8 mouse cellular contexts compared by ENCODE assay signal in genomic region chr9:21545916-21546788, GRCm38 (mm10). TPM values are rescaled to one million over a fixed set of nuclear protein-coding genes. Genes with fewer than 3 reads are reported as not detected.
DNase-seq lines count a peak whose midpoint lies in the region; ATAC-seq lines count a peak whose summit lies in the region.

No protein-coding gene starts in this region.

- peak overlapping the region; percentile 62 for H3K9ac ChIP-seq in hindbrain, embryonic 11.5 days (ENCODE audit: low read depth, low read length)

- peak overlapping the region; percentile 81 for H3K4me2 ChIP-seq in hindbrain, embryonic 11.5 days (replicated peaks; ENCODE audit: low read depth, low read length)

- H3K27ac ChIP-seq in hindbrain, embryonic 11.5 days (ENCODE audit: low read depth, low read length) = peak overlapping the region; percentile 99

- peak overlapping the region; percentile 71 for H3K4me3 ChIP-seq in hindbrain, embryonic 11.5 days (ENCODE audit: low read depth, low read length)

- no peaks in the 10 kb centered on the region for H3K9me3 ChIP-seq in hindbrain, embryonic 11.5 days (ENCODE audit: control insufficient read depth, low read length)

- under 1% methylated on average over 56 of the region's 67 CpGs for WGBS in hindbrain, embryonic 11.5 days

- peaks cover 7% of the 10 kb centered on the region; the same call in 1 of the 2 replicates for H3K4me1 ChIP-seq in hindbrain, embryonic 11.5 days (replicated peaks; ENCODE audit: control insufficient read depth, insufficient read depth, low read length)

- DNase-seq in Muller cell, postnatal 12 days (ENCODE audit: inconsistent ontology term) = peak; percentile 100
- DNase-seq in cerebellum, adult 9-11 months = peak; percentile 99
- DNase-seq in frontal cortex, adult 2 months (ENCODE audit: extremely low spot score in 1 of 2, low spot score in 1 of 2) = peak; percentile 99
- DNase-seq in hindbrain, embryonic 11.5 days (ENCODE audit: low spot score) = peak; percentile 99
- DNase-seq in layer of hippocampus, postnatal 10 days (ENCODE audit: low spot score in 2 of 2) = peak; percentile 99 to 100
- DNase-seq in lung, postnatal 10 days = peak; percentile 100
- DNase-seq in ovary, postnatal 36 days (ENCODE audit: low spot score) = peak; percentile 100
- peak; percentile 100 for DNase-seq in thymus, postnatal 25 days

- H3K36me3 ChIP-seq in hindbrain, embryonic 11.5 days (ENCODE audit: control insufficient read depth, insufficient read depth, low read length) = 0 out of 2 replicates have a peak, but pooled peaks cover 2% of the 10 kb centered on the region

- ATAC-seq in hindbrain, embryonic 11.5 days (ENCODE audit: low FRiP score) = peak; percentile 95

- H3K27me3 ChIP-seq in hindbrain, embryonic 11.5 days (ENCODE audit: control insufficient read depth, insufficient read depth, low read length) = no peaks in the 10 kb centered on the region

RNA-seq across cellular contexts. Expression of gene Carm1, which starts 0.5 kb away (rescaled TPM):
- 63.6 and 74.3 TPM in 2 replicates for polyA plus RNA-seq in frontal cortex, adult 2 months (2012; rRNA removed)
- polyA plus RNA-seq in hindbrain, embryonic 11.5 days (2014; fragmentation: Nextera tagmentation; extraction: Ambion mirVana) = 50.1 and 59.7 TPM in 2 replicates
- total RNA-seq in layer of hippocampus, postnatal 10 days (2021) = 10 to 100 TPM; 75.7 to 84.3 TPM

RNA-seq across cellular contexts. Expression of gene AB124611, which starts 20.2 kb away (rescaled TPM):
- polyA plus RNA-seq in frontal cortex, adult 2 months (2012; rRNA removed) = 0.53 and 0.56 TPM in 2 replicates
- 2.6 and 5.3 TPM in 2 replicates for polyA plus RNA-seq in hindbrain, embryonic 11.5 days (2014; fragmentation: Nextera tagmentation; extraction: Ambion mirVana)
- under 1 TPM; 0.30 to 0.67 TPM for total RNA-seq in layer of hippocampus, postnatal 10 days (2021)

RNA-seq across cellular contexts. Expression of gene Tmed1, which starts 36.1 kb away (rescaled TPM):
- 20.9 and 27.1 TPM in 2 replicates for polyA plus RNA-seq in frontal cortex, adult 2 months (2012; rRNA removed)
- 59.1 and 66.0 TPM in 2 replicates for polyA plus RNA-seq in hindbrain, embryonic 11.5 days (2014; fragmentation: Nextera tagmentation; extraction: Ambion mirVana)
- 10 to 100 TPM; 17.7 to 21.2 TPM for total RNA-seq in layer of hippocampus, postnatal 10 days (2021)

RNA-seq across cellular contexts. Expression of gene Timm29, which starts 46.4 kb away (rescaled TPM):
- polyA plus RNA-seq in frontal cortex, adult 2 months (2012; rRNA removed) = 53.2 TPM in 2 replicates
- polyA plus RNA-seq in hindbrain, embryonic 11.5 days (2014; fragmentation: Nextera tagmentation; extraction: Ambion mirVana) = 53.9 and 61.7 TPM in 2 replicates
- total RNA-seq in layer of hippocampus, postnatal 10 days (2021) = 10 to 100 TPM; 53.7 to 54.6 TPM

RNA-seq across cellular contexts. Expression of gene Yipf2, which starts 46.5 kb away (rescaled TPM):
- polyA plus RNA-seq in frontal cortex, adult 2 months (2012; rRNA removed) = 27.6 and 27.8 TPM in 2 replicates
- 16.0 and 16.9 TPM in 2 replicates for polyA plus RNA-seq in hindbrain, embryonic 11.5 days (2014; fragmentation: Nextera tagmentation; extraction: Ambion mirVana)
- total RNA-seq in layer of hippocampus, postnatal 10 days (2021) = 10 to 100 TPM; 11.3 to 12.3 TPM

Comparison
In these comparisons a context has a peak if more than half of its experiments do, and no peak if none do; other contexts are left out.
1. Peak in every context shown above with its lines: DNase-seq, ATAC-seq, H3K4me3 ChIP-seq and H3K27ac ChIP-seq.